Mouse (Mus musculus): ENCODE measurements at regions not wholly inside any gene's neighbourhood (a gene's known extent, or its start where the extent isn't known, plus 50 kb on each side); places are given as distances from the start of the nearest gene placed in this dataset.

DNA sequence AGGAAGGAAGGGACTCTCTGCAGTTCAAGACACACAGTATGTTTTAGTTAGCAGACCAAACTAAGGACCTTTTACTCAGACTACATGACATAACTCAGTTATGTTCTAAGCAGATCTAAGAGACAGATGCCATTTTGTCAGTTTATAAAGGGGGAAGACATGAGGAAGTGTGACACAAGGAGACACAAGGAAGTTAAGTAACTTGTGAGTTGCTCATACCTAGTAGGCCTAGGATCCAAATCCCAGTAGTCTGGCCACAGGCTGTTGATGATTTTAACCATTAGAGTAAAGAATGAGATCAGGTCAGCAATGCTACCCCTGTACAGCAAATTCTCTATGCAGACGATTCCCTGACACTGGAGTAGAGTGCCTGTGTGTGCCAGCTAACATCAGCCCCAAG, 59.3 kb upstream of the Lta4h start:
- TF ChIP-seq CTCF (IDR thresholded peaks at IDR 0.05; ENCODE audit: control insufficient read depth, insufficient read depth, insufficient replicate concordance, low read depth, low read length): no peak
- TF ChIP-seq POLR2A (IDR thresholded peaks at IDR 0.05; ENCODE audit: control insufficient read depth, low read depth, low read length): no peak

All from testis, adult 2 months (tissue).